ENCODE assay signal across 26 mouse cellular contexts in genomic region chr9:40603521-40603920, GRCm38 (mm10).
DNase-seq lines count a peak whose midpoint lies in the region; ATAC-seq lines count a peak whose summit lies in the region.
"Had no signal": no experiment of that assay in that cellular context is flagged by ENCODE, and none has a peak within 500 bp of the region (broad histone marks: within the 10 kb centered on the region; RNA-seq: fewer than 3 reads in every experiment).

No protein-coding gene starts in this region.

- DNase-seq in lung, postnatal 14 days = no peak
- DNase-seq in 416B (ENCODE audit: low read depth) = peak; percentile 48
- no peak for DNase-seq in thymus, postnatal 4 days
- DNase-seq: adrenal gland, adult 2 months; adrenal gland, postnatal 10 days; adrenal gland, postnatal 25 days; B cell, adult 2 months; cerebellum, adult 11 months; cerebellum, adult 18-20 months; cerebellum, adult 8-10 months; cerebellum, adult 9-11 months; cerebellum, postnatal 14 days; cerebellum, postnatal 36 days; forebrain, postnatal 0 days had no signal

- H3K27me3 ChIP-seq in lung, embryonic 16.5 days (ENCODE audit: control insufficient read depth, insufficient read depth, low read depth, low read length) = no peaks in the 10 kb centered on the region
- no peaks in the 10 kb centered on the region for H3K27me3 ChIP-seq in kidney, embryonic 15.5 days
- H3K27me3 ChIP-seq: CH12.LX; embryonic facial prominence, embryonic 12.5 days; forebrain, embryonic 13.5 days; forebrain, embryonic 15.5 days had no signal

- 30% methylated on average over 1 of the region's 1 CpGs for WGBS in lung, embryonic 16.5 days
- WGBS in kidney, embryonic 15.5 days = 53% methylated on average over 1 of the region's 1 CpGs

- H3K9me3 ChIP-seq in lung, embryonic 16.5 days (ENCODE audit: control insufficient read depth, low read length) = no peaks in the 10 kb centered on the region
- no peaks in the 10 kb centered on the region for H3K9me3 ChIP-seq in kidney, embryonic 15.5 days (replicated peaks)
- H3K9me3 ChIP-seq: embryonic facial prominence, embryonic 10.5 days; embryonic facial prominence, embryonic 12.5 days; forebrain, embryonic 13.5 days; forebrain, embryonic 15.5 days had no signal

- H3K4me2 ChIP-seq in lung, embryonic 16.5 days (ENCODE audit: low read depth, low read length) = no peak overlapping the region
- H3K4me2 ChIP-seq in kidney, embryonic 15.5 days = no peak overlapping the region
- H3K4me2 ChIP-seq: embryonic facial prominence, embryonic 12.5 days; forebrain, embryonic 13.5 days; forebrain, embryonic 15.5 days had no signal

- ATAC-seq in lung, embryonic 16.5 days (ENCODE audit: low read depth) = peak; percentile 20; the same call in 1 of the 2 replicates
- ATAC-seq in common myeloid progenitor, adult 5-6 weeks (replicated peaks; ENCODE audit: low read depth, poor library complexity, severe bottlenecking) = peak; percentile 42
- ATAC-seq in megakaryocyte-erythroid progenitor cell, adult 5-6 weeks (replicated peaks; ENCODE audit: low FRiP score, low TSS enrichment, poor library complexity, severe bottlenecking) = peak; percentile 86
- ATAC-seq in kidney, embryonic 15.5 days (replicated peaks; ENCODE audit: low FRiP score) = no peak
- ATAC-seq: CD4-positive, CD25-positive, alpha-beta regulatory T cell, adult 4 months; forebrain, embryonic 13.5 days; forebrain, embryonic 15.5 days; forebrain, postnatal 0 days; Patski had no signal

- no peak overlapping the region for H3K4me3 ChIP-seq in lung, embryonic 16.5 days (ENCODE audit: low read length)
- no peak overlapping the region for H3K4me3 ChIP-seq in kidney, embryonic 15.5 days (replicated peaks)
- H3K4me3 ChIP-seq: embryonic facial prominence, embryonic 10.5 days; embryonic facial prominence, embryonic 12.5 days; forebrain, embryonic 13.5 days; forebrain, embryonic 15.5 days had no signal

- no peak overlapping the region for H3K27ac ChIP-seq in lung, embryonic 16.5 days (ENCODE audit: low read length)
- H3K27ac ChIP-seq in kidney, embryonic 15.5 days = no peak overlapping the region
- H3K27ac ChIP-seq: embryonic facial prominence, embryonic 10.5 days; embryonic facial prominence, embryonic 12.5 days; forebrain, embryonic 13.5 days; forebrain, embryonic 15.5 days had no signal

- peaks cover 2% of the 10 kb centered on the region; the same call in 1 of the 2 replicates for H3K4me1 ChIP-seq in lung, embryonic 16.5 days (replicated peaks; ENCODE audit: control insufficient read depth, insufficient read depth, low read length)
- H3K4me1 ChIP-seq in kidney, embryonic 15.5 days = no peaks in the 10 kb centered on the region
- H3K4me1 ChIP-seq: embryonic facial prominence, embryonic 10.5 days; embryonic facial prominence, embryonic 12.5 days; forebrain, embryonic 13.5 days; forebrain, embryonic 15.5 days had no signal

- no peak overlapping the region for H3K9ac ChIP-seq in lung, embryonic 16.5 days (ENCODE audit: low read length)
- H3K9ac ChIP-seq in kidney, embryonic 15.5 days = no peak overlapping the region
- H3K9ac ChIP-seq: embryonic facial prominence, embryonic 12.5 days; forebrain, embryonic 13.5 days; forebrain, embryonic 15.5 days; forebrain, postnatal 0 days had no signal

- H3K36me3 ChIP-seq in lung, embryonic 16.5 days (ENCODE audit: control insufficient read depth, insufficient read depth, low read length) = no peaks in the 10 kb centered on the region
- H3K36me3 ChIP-seq in kidney, embryonic 15.5 days = no peaks in the 10 kb centered on the region
- H3K36me3 ChIP-seq: embryonic facial prominence, embryonic 10.5 days; embryonic facial prominence, embryonic 12.5 days; forebrain, embryonic 15.5 days; G1E had no signal
